Mouse (Mus musculus) forebrain, embryonic 14.5 days (tissue): ENCODE data around the gene Prkcd. TPM values are rescaled to one million over a fixed set of nuclear protein-coding genes. Genes with fewer than 3 reads are reported as not detected.

Experiments used
- ATAC-seq: fragments of 200-750 bp; cut with Nextera tagmentation; 2 replicates; pipeline ENCODE4 v1.8.0; 2017; ENCODE audit warnings: mild to moderate bottlenecking, moderate library complexity
- DNase-seq: peaks from one replicate; pipeline ENCODE4 v3.0.0-alpha.2; 2015; ENCODE audit warnings: low spot score
- H3K27ac ChIP-seq: fragments of 300-500 bp; sonication (generic); 2 replicates; pipeline ENCODE4 v1.5.1; 2014; ENCODE audit warnings: low read depth, mild to moderate bottlenecking, control low read depth, low read length, moderate library complexity
- H3K27me3 ChIP-seq: fragments of 300-500 bp; sonication (generic); replicated peaks from 2 replicates; pipeline ENCODE4 v1.6.1; 2014; ENCODE audit warnings: low read length, control low read depth, mixed read lengths; ENCODE audit not compliant: control insufficient read depth, insufficient read depth
- H3K36me3 ChIP-seq: fragments of 300-500 bp; sonication (generic); 2 replicates; pipeline ENCODE4 v1.6.1; 2014; ENCODE audit warnings: low read length, control low read depth; ENCODE audit not compliant: control insufficient read depth, insufficient read depth
- H3K4me1 ChIP-seq: fragments of 300-500 bp; sonication (generic); 2 replicates; pipeline ENCODE4 v1.6.1; 2014; ENCODE audit warnings: antibody characterized with exemption, low read length, control low read depth; ENCODE audit not compliant: control insufficient read depth, insufficient read depth
- H3K4me2 ChIP-seq: fragments of 300-500 bp; sonication (generic); 2 replicates; pipeline ENCODE4 v1.6.1; 2014; ENCODE audit warnings: mild to moderate bottlenecking, control low read depth, low read length
- H3K4me3 ChIP-seq: fragments of 300-500 bp; sonication (generic); 2 replicates; pipeline ENCODE4 v1.5.1; 2014; ENCODE audit warnings: low read depth, low read length, control low read depth
- H3K9ac ChIP-seq: fragments of 300-500 bp; sonication (generic); 2 replicates; pipeline ENCODE4 v1.6.1; 2014; ENCODE audit warnings: mild to moderate bottlenecking, low read length, control low read depth, moderate library complexity
- H3K9me3 ChIP-seq: fragments of 300-500 bp; sonication (generic); replicated peaks from 2 replicates; pipeline ENCODE4 v1.6.1; 2016; ENCODE audit warnings: low read length, control low read depth, mixed read lengths; ENCODE audit not compliant: control insufficient read depth
- WGBS: fragments of 180-500 bp; shearing (Covaris S2); extraction: QIAGEN DNeasy Blood & Tissue Kit; methylation state at CpG from one replicate; pipeline ENCODE4 v1.1.7; 2014; 5-methylcytosine and 5-hydroxymethylcytosine counted together
- polyA plus RNA-seq: library from polyadenylated mRNA; unstranded; fragments of >200 nt; fragmentation: Nextera tagmentation; extraction: Ambion mirVana; gene quantifications from 2 replicates; pipeline ENCODE4 v1.2.1, GENCODE M21; 2014

Prkcd gene
- polyA plus RNA-seq, 1 experiment from 2014 or later, result 17.9 TPM

DNA sequence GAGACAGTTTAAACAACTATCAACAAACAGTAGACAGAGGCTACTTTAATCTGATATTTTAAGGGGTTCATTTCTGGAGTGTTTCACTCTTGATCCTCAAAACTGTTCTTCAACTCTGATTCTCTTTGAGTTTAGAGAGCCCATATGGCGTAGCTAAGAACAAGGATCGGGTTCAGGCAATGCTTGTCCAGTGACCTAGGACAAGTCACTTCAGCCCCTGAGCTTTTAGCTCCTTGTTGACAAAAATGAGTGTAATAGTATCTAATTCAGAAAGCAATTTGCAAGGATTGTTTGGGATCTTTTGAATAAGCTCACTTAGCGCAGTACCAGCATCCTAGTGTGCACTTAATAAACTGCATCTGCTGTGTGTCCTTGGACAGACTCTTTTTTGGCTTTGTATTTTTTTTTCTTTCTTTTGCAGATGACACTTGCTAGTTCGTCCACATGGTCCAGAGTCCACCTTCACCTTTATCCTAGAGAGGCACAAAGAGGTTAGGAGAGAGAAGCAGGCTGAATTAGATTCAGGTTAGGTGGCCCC, 28.8 kb upstream of the Prkcd start:
- H3K36me3 ChIP-seq, result 0 out of 2 replicates have a peak, but pooled peaks cover under 1% of the 10 kb centered on the region
- H3K27me3 ChIP-seq, result no peaks in the 10 kb centered on the region
- H3K27ac ChIP-seq, result no peak overlapping the region
- 44% methylated on average over 4 of the region's 4 CpGs for WGBS
- H3K4me3 ChIP-seq, result peak overlapping the region; percentile 70
- ATAC-seq, result 0 out of 2 replicates have a peak, but pooled peaks have one; percentile 16
- peaks cover 6% of the 10 kb centered on the region for H3K4me1 ChIP-seq
- DNase-seq, result no peak
- no peaks in the 10 kb centered on the region for H3K9me3 ChIP-seq
- peak overlapping the region; percentile 89 for H3K9ac ChIP-seq
- H3K4me2 ChIP-seq, result peak overlapping the region; percentile 60

DNA sequence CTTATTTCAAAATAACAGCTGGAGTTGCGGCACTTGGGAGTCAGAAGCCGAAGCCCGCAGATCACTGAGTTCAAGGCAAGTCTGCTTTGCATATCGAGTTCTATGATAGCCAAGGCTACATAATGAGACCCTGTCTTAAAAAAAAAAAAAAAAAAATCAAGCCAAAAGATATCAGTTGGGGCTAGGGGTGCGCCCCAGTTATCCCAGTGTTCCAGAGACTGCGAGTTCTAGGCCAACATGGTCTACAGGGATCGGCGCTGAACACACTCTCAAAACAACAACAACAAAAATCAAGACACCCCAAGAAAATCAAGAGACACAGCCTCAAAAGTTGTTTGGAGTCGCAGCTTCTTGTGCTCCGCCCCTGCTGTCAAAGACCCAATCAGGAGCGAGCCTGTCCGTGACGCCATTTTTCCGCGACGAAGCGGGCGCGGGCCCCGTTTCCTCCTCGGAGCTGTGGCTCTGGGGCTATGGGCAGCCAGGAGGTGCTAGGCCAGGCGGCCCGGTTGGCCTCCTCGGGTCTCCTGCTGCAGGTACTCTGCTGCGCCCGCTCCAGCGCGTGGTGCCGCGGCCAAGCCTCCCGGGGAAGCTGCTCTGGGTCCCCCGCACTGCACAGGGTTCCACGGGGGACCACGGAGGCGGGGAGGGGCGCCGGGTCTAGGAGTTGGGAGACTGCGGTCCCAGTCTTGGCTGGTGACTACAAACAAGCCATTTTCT, 28.1 kb upstream of the Prkcd start, which contains the start of gene Rft1:
Rft1 (plus strand) TSS at position 418 of the 717 bp plus-strand sequence.
- H3K36me3 ChIP-seq, result no peaks in the 10 kb centered on the region
- H3K27me3 ChIP-seq, result no peaks in the 10 kb centered on the region
- peak within 1 kb of the TSS; percentile 89 for H3K9ac ChIP-seq
- peaks cover 6% of the 10 kb centered on the region for H3K4me1 ChIP-seq
- 2% methylated on average over 38 of the region's 38 CpGs for WGBS
- no peaks in the 10 kb centered on the region for H3K9me3 ChIP-seq
- H3K4me3 ChIP-seq, result peak within 1 kb of the TSS; percentile 70
- peak within 1 kb of the TSS; percentile 60 for H3K4me2 ChIP-seq
- ATAC-seq, result peak; percentile 98
- peak within 1 kb of the TSS; percentile 45 for H3K27ac ChIP-seq
- DNase-seq, result peak; percentile 96

DNA sequence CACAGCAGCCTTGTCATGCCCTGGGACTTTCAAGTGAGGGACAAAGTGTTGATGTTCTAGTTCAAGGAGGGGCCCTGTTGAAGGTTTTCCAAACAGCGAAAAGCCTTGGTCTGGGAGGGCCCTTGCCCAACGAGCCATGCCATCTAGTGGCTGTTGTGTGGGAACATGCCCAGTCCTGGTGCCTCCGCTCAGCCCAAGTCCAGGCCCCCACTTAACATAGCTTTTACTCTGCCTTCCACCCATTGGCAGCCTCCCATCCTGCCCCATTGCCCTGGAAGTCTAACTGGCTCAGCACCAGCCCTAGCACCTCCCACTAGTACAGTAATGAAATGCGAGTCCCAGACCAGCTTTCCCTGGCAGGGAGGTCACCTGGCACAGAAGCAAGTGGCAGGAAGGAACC, 25.0 kb upstream of the Prkcd start:
- DNase-seq (peak; percentile 48), ATAC-seq (no peak)

DNA sequence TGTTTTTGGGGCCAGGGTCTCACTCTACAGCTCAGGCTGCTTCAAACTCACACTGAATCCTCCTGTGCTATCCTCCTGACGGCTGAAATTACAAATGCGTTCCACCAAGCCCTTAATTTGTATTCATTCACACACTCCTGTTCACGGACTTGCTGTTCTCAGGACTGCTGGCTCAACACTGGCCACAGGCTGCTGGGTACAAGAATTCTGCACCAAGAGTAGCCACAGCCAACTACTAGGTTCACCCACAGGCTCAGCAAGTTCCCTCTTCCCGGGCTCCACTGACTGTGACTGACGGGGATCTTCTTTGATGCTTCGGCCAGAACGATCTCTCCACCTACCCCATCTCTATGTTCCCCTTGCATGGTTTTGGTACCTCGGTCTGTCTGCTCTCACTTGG, 23.7 kb upstream of the Prkcd start:
- H3K36me3 ChIP-seq, result no peaks in the 10 kb centered on the region
- WGBS, result 78% methylated on average over 8 of the region's 8 CpGs
- no peaks in the 10 kb centered on the region for H3K27me3 ChIP-seq
- H3K27ac ChIP-seq, result no peak overlapping the region
- no peak overlapping the region for H3K4me3 ChIP-seq
- DNase-seq, result no peak
- peaks cover 2% of the 10 kb centered on the region for H3K4me1 ChIP-seq
- no peak overlapping the region for H3K9ac ChIP-seq
- ATAC-seq, result no peak
- H3K9me3 ChIP-seq, result no peaks in the 10 kb centered on the region
- no peak overlapping the region for H3K4me2 ChIP-seq

More for the DNA sequence above, 25.0 kb upstream of the Prkcd start:
- WGBS, result 15% methylated on average over 4 of the region's 4 CpGs
- H3K27me3 ChIP-seq, result no peaks in the 10 kb centered on the region
- H3K36me3 ChIP-seq, result no peaks in the 10 kb centered on the region
- H3K4me3 ChIP-seq, result no peak overlapping the region
- no peak overlapping the region for H3K4me2 ChIP-seq
- peaks cover 6% of the 10 kb centered on the region for H3K4me1 ChIP-seq
- no peak overlapping the region for H3K27ac ChIP-seq
- H3K9me3 ChIP-seq, result no peaks in the 10 kb centered on the region
- no peak overlapping the region for H3K9ac ChIP-seq

DNA sequence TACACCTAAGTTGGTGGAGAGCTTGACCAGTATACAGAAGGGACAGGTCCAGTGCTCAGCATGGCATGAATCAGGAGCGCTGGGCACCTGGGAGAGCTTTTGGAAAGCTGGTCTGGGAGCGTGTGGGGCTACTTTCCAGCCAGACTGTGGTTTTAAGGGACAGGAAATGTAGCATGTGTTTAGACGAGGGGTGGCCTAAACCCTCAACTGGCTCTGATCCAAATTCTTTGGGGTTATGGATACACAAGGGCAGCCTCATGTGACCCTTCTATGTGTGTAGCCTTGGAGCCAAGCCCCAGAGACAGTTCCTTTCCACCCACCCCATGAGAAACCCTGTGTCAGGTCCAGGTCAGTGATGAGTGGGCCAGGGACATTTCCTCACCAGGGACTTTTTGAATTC, 22.5 kb upstream of the Prkcd start:
- ATAC-seq (no peak), DNase-seq (no peak)
- H3K4me3 ChIP-seq, result no peak overlapping the region
- H3K36me3 ChIP-seq, result no peaks in the 10 kb centered on the region
- H3K27me3 ChIP-seq, result no peaks in the 10 kb centered on the region
- H3K27ac ChIP-seq, result no peak overlapping the region
- no peaks in the 10 kb centered on the region for H3K9me3 ChIP-seq
- WGBS, result 61% methylated on average over 3 of the region's 3 CpGs
- no peak overlapping the region for H3K4me2 ChIP-seq
- H3K9ac ChIP-seq, result no peak overlapping the region
- no peaks in the 10 kb centered on the region for H3K4me1 ChIP-seq

DNA sequence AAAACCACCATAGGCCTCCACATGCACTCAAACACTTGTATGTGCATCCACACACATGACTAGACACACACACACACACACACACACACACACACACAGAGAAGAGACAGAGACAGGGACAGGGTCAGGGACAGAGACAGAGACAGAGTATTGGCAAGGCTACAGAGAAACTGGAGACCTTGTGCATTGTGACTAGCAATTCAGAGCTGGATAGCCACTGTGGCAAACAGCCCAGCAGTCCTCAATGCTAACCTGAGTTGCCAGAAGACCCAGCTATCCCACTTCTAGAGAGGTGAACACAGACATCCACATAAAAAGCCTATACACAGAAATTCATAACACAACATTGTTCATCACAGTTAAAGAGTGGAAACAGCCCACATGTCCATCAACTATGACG, 20.5 kb upstream of the Prkcd start:
- H3K4me3 ChIP-seq, result no peak overlapping the region
- WGBS, result 67% methylated on average over 1 of the region's 1 CpGs
- no peak overlapping the region for H3K4me2 ChIP-seq
- no peaks in the 10 kb centered on the region for H3K4me1 ChIP-seq
- ATAC-seq, result no peak
- no peaks in the 10 kb centered on the region for H3K9me3 ChIP-seq
- no peak overlapping the region for H3K27ac ChIP-seq
- H3K9ac ChIP-seq, result no peak overlapping the region
- no peak for DNase-seq
- H3K36me3 ChIP-seq, result no peaks in the 10 kb centered on the region
- H3K27me3 ChIP-seq, result no peaks in the 10 kb centered on the region

DNA sequence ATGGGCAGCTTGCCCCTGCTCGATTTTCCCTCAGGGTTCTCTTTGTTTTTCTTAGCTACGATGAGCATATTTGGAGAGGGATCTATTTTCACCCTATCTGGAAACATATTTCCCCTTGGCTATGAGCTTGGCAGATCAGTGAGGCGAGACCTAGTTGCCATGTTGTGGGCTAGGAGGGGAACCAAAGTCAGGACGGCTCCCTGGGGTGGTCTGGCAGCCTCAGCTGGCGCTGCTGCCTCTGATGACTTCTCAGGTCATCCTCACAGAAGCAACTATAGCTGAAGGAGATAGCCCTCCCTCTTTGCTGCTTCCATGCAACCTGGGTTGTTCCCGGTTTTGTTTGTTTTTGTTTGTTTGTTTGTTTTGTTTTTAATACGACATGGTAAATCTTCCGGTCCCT, 19.1 kb upstream of the Prkcd start:
- DNase-seq (no peak), ATAC-seq (no peak)
- Histone ChIP-seq H3K36me3 (no peaks in the 10 kb centered on the region), H3K27me3 (no peaks in the 10 kb centered on the region), H3K9me3 (no peaks in the 10 kb centered on the region), H3K9ac (no peak overlapping the region), H3K4me1 (no peaks in the 10 kb centered on the region), H3K4me3 (no peak overlapping the region), H3K27ac (no peak overlapping the region), H3K4me2 (no peak overlapping the region)
- WGBS, result 81% methylated on average over 8 of the region's 8 CpGs

DNA sequence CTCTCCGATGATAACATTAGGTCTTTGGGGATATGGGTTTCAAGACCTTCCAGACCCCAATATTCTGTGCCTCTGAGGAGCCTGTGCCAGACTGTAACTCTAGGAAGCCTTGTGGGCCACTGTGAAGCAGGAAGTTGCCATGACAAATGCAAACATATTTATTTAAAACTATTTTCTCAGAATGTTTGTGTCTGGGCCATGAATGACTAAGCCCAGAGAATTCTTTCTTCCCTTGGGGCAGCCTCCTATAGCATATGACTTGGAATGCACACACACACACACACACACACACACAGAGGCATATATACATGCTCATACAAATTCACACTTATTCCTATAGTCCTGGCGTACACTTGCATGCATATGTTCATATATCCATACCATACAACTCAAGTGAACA, 18.0 kb upstream of the Prkcd start:
- H3K4me1 ChIP-seq, result no peaks in the 10 kb centered on the region
- no peaks in the 10 kb centered on the region for H3K27me3 ChIP-seq
- H3K9ac ChIP-seq, result no peak overlapping the region
- no peaks in the 10 kb centered on the region for H3K36me3 ChIP-seq
- no peak overlapping the region for H3K27ac ChIP-seq
- no peak overlapping the region for H3K4me3 ChIP-seq
- H3K4me2 ChIP-seq, result no peak overlapping the region
- WGBS, result 86% methylated on average over 2 of the region's 2 CpGs
- DNase-seq (no peak), ATAC-seq (no peak)
- H3K9me3 ChIP-seq, result no peaks in the 10 kb centered on the region

DNA sequence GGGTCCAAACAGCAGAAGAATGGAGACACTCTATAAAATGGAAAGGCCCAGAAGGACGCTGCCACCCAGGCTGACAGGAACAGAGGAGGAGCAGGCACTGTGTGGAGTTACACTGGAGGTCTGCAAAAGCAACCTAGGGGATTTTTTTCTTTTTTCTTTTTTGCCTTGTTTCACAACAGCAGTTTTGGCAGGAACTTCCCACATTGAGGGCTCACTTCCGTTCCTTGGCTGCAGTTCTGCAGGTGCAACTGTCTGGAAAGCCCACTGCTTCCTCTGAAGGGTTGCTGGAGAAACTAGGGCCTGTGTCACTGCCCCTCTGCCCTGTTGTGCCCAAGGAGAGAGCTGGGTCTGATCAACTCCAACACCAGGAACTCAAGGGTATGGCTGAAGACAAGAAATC, 15.7 kb upstream of the Prkcd start:
- H3K27me3 ChIP-seq, result no peaks in the 10 kb centered on the region
- H3K4me3 ChIP-seq, result no peak overlapping the region
- H3K4me2 ChIP-seq, result no peak overlapping the region
- ATAC-seq (no peak), DNase-seq (no peak)
- H3K4me1 ChIP-seq, result no peaks in the 10 kb centered on the region
- no peaks in the 10 kb centered on the region for H3K36me3 ChIP-seq
- H3K9me3 ChIP-seq, result no peaks in the 10 kb centered on the region
- H3K27ac ChIP-seq, result no peak overlapping the region
- 74% methylated on average over 2 of the region's 2 CpGs for WGBS
- H3K9ac ChIP-seq, result no peak overlapping the region
